9 mouse cellular contexts compared by ENCODE assay signal in genomic region chr13:46633320-46634132, GRCm38 (mm10). TPM values are rescaled to one million over a fixed set of nuclear protein-coding genes. Genes with fewer than 3 reads are reported as not detected.
DNase-seq lines count a peak whose midpoint lies in the region; ATAC-seq lines count a peak whose summit lies in the region.
"Had no signal": no experiment of that assay in that cellular context is flagged by ENCODE, and none has a peak within 500 bp of the region (broad histone marks: within the 10 kb centered on the region; RNA-seq: fewer than 3 reads in every experiment).

No protein-coding gene starts in this region.

- H3K4me2 ChIP-seq in heart, embryonic 13.5 days: peak overlapping the region; percentile 28; the same call in 1 of the 2 replicates
- H3K4me2 ChIP-seq: liver, embryonic 13.5 days had no signal

- no peak overlapping the region for H3K27ac ChIP-seq in heart, embryonic 13.5 days (replicated peaks)
- H3K27ac ChIP-seq: liver, embryonic 13.5 days had no signal

- peaks cover 9% of the 10 kb centered on the region; the same call in 1 of the 2 replicates for H3K4me1 ChIP-seq in heart, embryonic 13.5 days

- H3K9ac ChIP-seq in heart, embryonic 13.5 days: no peak overlapping the region
- H3K9ac ChIP-seq: liver, embryonic 13.5 days had no signal

- H3K36me3 ChIP-seq in heart, embryonic 13.5 days: peaks cover 63% of the 10 kb centered on the region
- H3K36me3 ChIP-seq: liver, embryonic 13.5 days had no signal

- H3K9me3 ChIP-seq in heart, embryonic 13.5 days: peaks cover 4% of the 10 kb centered on the region; the same call in 1 of the 2 replicates
- H3K9me3 ChIP-seq: liver, embryonic 13.5 days had no signal

- no peaks in the 10 kb centered on the region for H3K27me3 ChIP-seq in heart, embryonic 13.5 days (replicated peaks)
- H3K27me3 ChIP-seq: liver, embryonic 13.5 days had no signal

- H3K4me3 ChIP-seq in heart, embryonic 13.5 days: no peak overlapping the region
- H3K4me3 ChIP-seq: liver, embryonic 13.5 days had no signal

- WGBS in heart, embryonic 13.5 days: 66% methylated on average over 18 of the region's 18 CpGs

- intact Hi-C loops in left cerebral cortex, postnatal 25 days (cut with DNase I): loop anchor here (5.0 to 10.0 kb wide), 3 partner anchors 61 to 219 kb away; partner anchors contain the start of gene Rbm24
- intact Hi-C loops in gastrocnemius, postnatal 36 days (cut with DNase I): no loop called here

- ATAC-seq in heart, embryonic 13.5 days (ENCODE audit: extremely low read depth, insufficient number of reproducible peaks, low FRiP score, low TSS enrichment): no peak

- no peak for DNase-seq in heart, postnatal 4 days
- peak; percentile 38 for DNase-seq in forelimb bud, embryonic 11.5 days (ENCODE audit: low read depth, low spot score)
- DNase-seq in left cerebral cortex, postnatal 25 days (ENCODE audit: low spot score in 2 of 2): peak; percentile 54 to 70
- peak; percentile 64 for DNase-seq in retina, postnatal 1 day
- DNase-seq in urinary bladder, postnatal 14 days (ENCODE audit: low spot score): no peak
- no peak for DNase-seq in gastrocnemius, postnatal 36 days
- DNase-seq in adrenal gland, adult (ENCODE audit: inconsistent age in 2 of 2, low spot score in 1 of 2): no peak

RNA-seq across cellular contexts. Expression of gene Fam8a1, which starts 35.8 kb away (rescaled TPM):
- polyA plus RNA-seq in heart, embryonic 13.5 days (2015; fragmentation: Nextera tagmentation; extraction: Ambion mirVana): 7.6 and 9.5 TPM in 2 replicates
- total RNA-seq in heart, postnatal 4 days (2021): 10 to 100 TPM; 46.3 to 47.7 TPM
- 10 to 100 TPM; 82.9 to 85.4 TPM for total RNA-seq in left cerebral cortex, postnatal 25 days (2021)
- total RNA-seq in gastrocnemius, postnatal 36 days (2021): 10 to 100 TPM; 22.4 to 25.4 TPM

Comparison
In these comparisons a context has a peak if more than half of its experiments do, and no peak if none do; other contexts are left out.
1. DNase-seq: peak in forelimb bud, embryonic 11.5 days (single experiment), left cerebral cortex, postnatal 25 days (2 of 2) and retina, postnatal 1 day (single experiment); none in heart, postnatal 4 days (single experiment), urinary bladder, postnatal 14 days (single experiment), gastrocnemius, postnatal 36 days (0 of 2) and adrenal gland, adult (0 of 2).